Mouse (Mus musculus) liver, postnatal 0 days (tissue): ENCODE measurements around the gene Olfr1204. TPM values are rescaled to one million over a fixed set of nuclear protein-coding genes. Genes with fewer than 3 reads are reported as not detected.

Source experiments
- ATAC-seq: fragments of 200-750 bp; cut with Nextera tagmentation; 2 replicates; pipeline ENCODE4 v1.8.0; 2017; ENCODE audit warnings: mild to moderate bottlenecking, moderate library complexity
- DNase-seq: peaks from one replicate; pipeline ENCODE4 v3.0.0-alpha.2; 2016
- H3K27ac ChIP-seq: fragments of 300-500 bp; sonication (generic); 2 replicates; pipeline ENCODE4 v1.5.1; 2014; ENCODE audit warnings: antibody characterized with exemption, moderate library complexity, mild to moderate bottlenecking, low read depth
- H3K27me3 ChIP-seq: fragments of 300-500 bp; sonication (generic); 2 replicates; pipeline ENCODE4 v1.6.1; 2014; ENCODE audit warnings: low read length, control low read depth, mixed read lengths; ENCODE audit not compliant: insufficient read depth
- H3K36me3 ChIP-seq: fragments of 300-500 bp; sonication (generic); replicated peaks from 2 replicates; pipeline ENCODE4 v1.6.1; 2014; ENCODE audit warnings: mild to moderate bottlenecking, control low read depth, low read length, moderate library complexity, mixed read lengths; ENCODE audit not compliant: insufficient read depth
- H3K4me1 ChIP-seq: fragments of 300-500 bp; sonication (generic); 2 replicates; pipeline ENCODE4 v1.6.1; 2014; ENCODE audit warnings: antibody characterized with exemption, mild to moderate bottlenecking, control low read depth; ENCODE audit not compliant: insufficient read depth
- H3K4me2 ChIP-seq: fragments of 300-500 bp; sonication (generic); 2 replicates; pipeline ENCODE4 v1.6.1; 2014; ENCODE audit warnings: low read depth, mild to moderate bottlenecking, low read length, moderate library complexity, mixed read lengths
- H3K4me3 ChIP-seq: fragments of 300-500 bp; sonication (generic); 2 replicates; pipeline ENCODE4 v1.5.1; 2014; ENCODE audit warnings: low read depth, low read length
- H3K9ac ChIP-seq: fragments of 300-500 bp; sonication (generic); replicated peaks from 2 replicates; pipeline ENCODE4 v1.6.1; 2014; ENCODE audit warnings: mild to moderate bottlenecking, moderate library complexity
- H3K9me3 ChIP-seq: fragments of 300-500 bp; sonication (generic); 2 replicates; pipeline ENCODE4 v1.6.1; 2016; ENCODE audit warnings: mild to moderate bottlenecking, control low read depth, low read length, mixed read lengths
- CTCF ChIP-seq: sonication (generic); IDR thresholded peaks from 2 replicates; pipeline ENCODE4 v1.5.1; 2016; ENCODE audit warnings: antibody characterized with exemption, low read depth
- EP300 ChIP-seq: IDR thresholded peaks from 2 replicates; pipeline ENCODE4 v1.6.1; 2016; ENCODE audit warnings: antibody characterized with exemption, low read depth, mild to moderate bottlenecking
- WGBS: fragments of 180-500 bp; shearing (Covaris S2); extraction: QIAGEN DNeasy Blood & Tissue Kit; methylation state at CpG from one replicate; pipeline ENCODE4 v1.1.7; 2014; ENCODE audit not compliant: insufficient replicate concordance; 5-methylcytosine and 5-hydroxymethylcytosine counted together
- polyA plus RNA-seq: library from polyadenylated mRNA; unstranded; fragments of >200 nt; fragmentation: Nextera tagmentation; extraction: Ambion mirVana; gene quantifications from 2 replicates; pipeline ENCODE4 v1.2.1, GENCODE M21; 2015

Olfr1204 gene
- not detected in 2 replicates for polyA plus RNA-seq

DNA sequence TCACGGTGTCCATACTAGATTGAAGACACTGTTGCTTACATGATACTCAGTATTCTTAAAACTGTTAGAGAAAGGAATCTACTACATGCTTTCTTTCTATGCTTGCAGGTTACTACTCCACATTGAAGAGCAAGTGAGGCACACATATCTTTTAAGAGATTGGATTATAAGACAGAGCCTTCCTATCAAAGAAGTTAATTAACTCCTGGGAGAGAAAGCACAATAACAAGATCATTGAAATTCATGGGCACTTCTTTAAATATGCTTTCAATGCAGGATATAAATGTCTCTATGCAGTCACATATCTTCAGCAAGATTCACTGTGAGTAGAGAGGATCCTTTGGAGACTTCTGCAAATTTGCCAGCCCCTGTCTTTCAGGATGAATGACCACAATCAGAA, at the start of gene Olfr1204:
Olfr1204 (plus strand) TSS at position 301 of the 400 bp plus-strand sequence.
- Histone ChIP-seq H3K4me1 (no peaks in the 10 kb centered on the region), H3K4me2 (no peak within 1 kb of the TSS), H3K9ac (no peak within 1 kb of the TSS), H3K9me3 (no peaks in the 10 kb centered on the region), H3K36me3 (no peaks in the 10 kb centered on the region), H3K4me3 (no peak within 1 kb of the TSS), H3K27ac (no peak within 1 kb of the TSS), H3K27me3 (no peaks in the 10 kb centered on the region)
- WGBS = 80% methylated on average over 1 of the region's 1 CpGs
- no peak for TF ChIP-seq CTCF
- no peak for TF ChIP-seq EP300
- no peak for ATAC-seq
- DNase-seq = no peak

DNA sequence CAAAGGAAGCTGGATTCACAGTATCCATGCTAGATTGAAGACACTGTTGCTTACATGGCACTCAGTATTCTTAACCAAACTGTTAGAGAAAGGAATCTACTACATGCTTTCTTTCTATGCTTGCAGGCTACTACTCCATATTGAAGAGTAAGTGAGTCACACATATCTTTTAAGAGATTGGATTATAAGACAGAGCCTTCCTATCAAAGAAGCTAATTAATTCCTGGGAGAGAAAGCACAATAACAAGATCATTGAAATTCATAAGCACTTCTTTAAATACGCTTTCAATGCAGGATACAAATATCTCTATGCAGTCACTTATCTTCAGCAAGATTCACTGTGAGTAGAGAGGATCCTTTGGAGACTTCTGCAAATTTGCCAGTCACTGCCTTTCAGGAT, 34.9 kb upstream of the Olfr1204 start, which contains the start of gene Olfr1202:
Olfr1202 (plus strand) TSS at position 301 of the 400 bp plus-strand sequence.
- 75% methylated on average over 1 of the region's 1 CpGs for WGBS
- H3K4me1 ChIP-seq = no peaks in the 10 kb centered on the region
- DNase-seq = no peak
- TF ChIP-seq EP300 = no peak
- TF ChIP-seq CTCF = no peak
- no peak within 1 kb of the TSS for H3K9ac ChIP-seq
- no peak within 1 kb of the TSS for H3K4me3 ChIP-seq
- H3K27ac ChIP-seq = no peak within 1 kb of the TSS
- no peak within 1 kb of the TSS for H3K4me2 ChIP-seq
- no peaks in the 10 kb centered on the region for H3K27me3 ChIP-seq
- ATAC-seq = no peak
- no peaks in the 10 kb centered on the region for H3K9me3 ChIP-seq
- H3K36me3 ChIP-seq = no peaks in the 10 kb centered on the region

DNA sequence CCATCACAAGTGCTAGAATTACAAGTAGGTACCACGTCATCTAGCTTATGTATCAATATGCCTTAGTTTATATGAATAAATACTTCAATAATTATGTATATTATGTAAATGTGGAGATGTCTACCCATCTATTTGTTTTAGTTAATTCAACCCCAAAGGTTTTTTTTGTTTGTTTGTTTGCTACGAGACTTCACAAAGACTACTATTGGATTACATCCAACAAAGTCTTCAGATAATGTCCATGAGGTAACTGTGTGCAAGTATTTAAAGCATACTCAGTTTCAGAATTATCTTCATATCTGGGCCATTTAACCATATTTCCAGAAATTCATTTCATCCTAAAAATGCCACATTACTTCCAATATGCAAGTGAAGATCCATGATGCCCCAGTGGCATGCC, 19.7 kb upstream of the Olfr1204 start, which contains the start of gene Olfr1205:
Olfr1205 (plus strand) TSS at position 301 of the 400 bp plus-strand sequence.
- no peaks in the 10 kb centered on the region for H3K36me3 ChIP-seq
- DNase-seq (no peak), ATAC-seq (no peak)
- no peaks in the 10 kb centered on the region for H3K4me1 ChIP-seq
- H3K27me3 ChIP-seq = no peaks in the 10 kb centered on the region
- H3K4me3 ChIP-seq = no peak within 1 kb of the TSS
- no peak within 1 kb of the TSS for H3K4me2 ChIP-seq
- no peak within 1 kb of the TSS for H3K9ac ChIP-seq
- WGBS = 79% methylated on average over 2 of the region's 2 CpGs
- TF ChIP-seq CTCF (no peak), EP300 (no peak)
- no peaks in the 10 kb centered on the region for H3K9me3 ChIP-seq
- H3K27ac ChIP-seq = no peak within 1 kb of the TSS

DNA sequence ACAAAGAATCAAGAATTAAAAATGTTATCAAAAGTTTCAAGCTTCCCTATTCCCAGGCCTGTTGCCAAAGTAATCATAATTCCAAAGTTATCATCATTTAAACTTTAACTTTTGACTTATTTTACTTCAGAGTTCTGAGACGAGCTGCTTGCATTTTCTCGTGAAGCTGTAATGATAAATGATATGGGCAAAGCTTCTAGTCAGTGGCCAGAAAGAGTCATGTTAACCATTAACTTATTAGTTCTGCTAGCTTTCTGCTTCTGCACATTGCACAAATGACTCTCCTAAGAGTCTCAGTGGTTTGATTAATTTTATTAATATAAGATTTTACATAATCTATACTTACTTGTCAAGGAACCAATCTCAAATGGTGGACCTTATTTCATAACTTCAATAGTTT, 10.6 kb upstream of the Olfr1204 start:
- Histone ChIP-seq H3K4me3 (no peak overlapping the region), H3K4me1 (no peaks in the 10 kb centered on the region), H3K9ac (no peak overlapping the region), H3K9me3 (no peaks in the 10 kb centered on the region), H3K36me3 (no peaks in the 10 kb centered on the region), H3K27me3 (no peaks in the 10 kb centered on the region), H3K27ac (no peak overlapping the region), H3K4me2 (no peak overlapping the region)
- 54% methylated on average over 2 of the region's 2 CpGs for WGBS
- no peak for TF ChIP-seq EP300
- no peak for TF ChIP-seq CTCF
- no peak for ATAC-seq
- DNase-seq = no peak

DNA sequence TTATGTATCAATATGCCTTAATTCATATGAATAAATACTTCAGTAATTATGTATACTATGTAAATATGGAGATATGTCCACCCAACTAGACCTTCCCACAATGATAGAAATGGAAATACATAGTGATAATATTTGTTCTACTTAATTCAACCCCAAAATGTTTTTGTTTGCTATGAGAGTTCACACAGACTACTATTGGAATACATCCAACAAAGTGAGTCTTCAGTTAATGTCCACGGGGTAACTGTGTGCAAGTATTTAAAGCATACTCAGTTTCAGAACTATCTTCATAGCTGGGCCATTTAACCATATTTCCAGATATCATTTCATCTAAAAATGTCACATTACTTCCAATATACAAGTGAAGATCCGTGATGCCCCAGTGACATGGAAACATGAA, 13.8 kb downstream of the Olfr1204 start, which contains the start of gene Olfr1206:
Olfr1206 (plus strand) TSS at position 301 of the 400 bp plus-strand sequence.
- no peaks in the 10 kb centered on the region for H3K4me1 ChIP-seq
- WGBS = 72% methylated on average over 2 of the region's 2 CpGs

DNA sequence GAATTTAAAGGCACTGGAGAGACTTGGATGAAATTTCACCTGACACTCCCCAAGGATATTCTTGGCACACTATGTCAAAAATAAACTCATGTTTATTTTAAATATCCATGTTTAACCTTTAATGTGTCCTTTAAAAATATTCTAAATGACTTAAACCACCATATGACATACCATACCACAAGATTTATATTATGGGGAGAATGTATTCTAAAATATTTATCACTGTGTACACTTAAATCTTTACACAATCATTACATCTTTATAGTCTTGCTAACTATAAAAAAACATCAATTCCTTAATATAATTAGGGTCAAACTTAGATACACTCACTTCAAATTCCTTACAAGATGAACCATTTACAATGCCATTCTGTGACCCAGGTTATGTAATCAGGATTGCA, 53.1 kb downstream of the Olfr1204 start, which contains the start of gene Olfr1208:
Olfr1208 (minus strand) TSS at position 101 of the 400 bp plus-strand sequence.
- no peak within 1 kb of the TSS for H3K9ac ChIP-seq
- ATAC-seq (no peak), DNase-seq (no peak)
- no peaks in the 10 kb centered on the region for H3K27me3 ChIP-seq
- H3K4me3 ChIP-seq = no peak within 1 kb of the TSS
- H3K4me1 ChIP-seq = no peaks in the 10 kb centered on the region
- H3K4me2 ChIP-seq = no peak within 1 kb of the TSS
- TF ChIP-seq EP300 (no peak), CTCF (no peak)
- H3K9me3 ChIP-seq = no peaks in the 10 kb centered on the region
- H3K27ac ChIP-seq = no peak within 1 kb of the TSS
- no peaks in the 10 kb centered on the region for H3K36me3 ChIP-seq

More for the DNA sequence above, 13.8 kb downstream of the Olfr1204 start, which contains the start of gene Olfr1206:
- 0 out of 2 replicates have a peak, but pooled peaks cover 2% of the 10 kb centered on the region for H3K9me3 ChIP-seq
- ATAC-seq = no peak
- TF ChIP-seq CTCF (no peak), EP300 (no peak)
- no peaks in the 10 kb centered on the region for H3K27me3 ChIP-seq
- no peak within 1 kb of the TSS for H3K4me2 ChIP-seq
- no peaks in the 10 kb centered on the region for H3K36me3 ChIP-seq
- H3K27ac ChIP-seq = no peak within 1 kb of the TSS
- no peak for DNase-seq
- H3K4me3 ChIP-seq = no peak within 1 kb of the TSS
- no peak within 1 kb of the TSS for H3K9ac ChIP-seq

Other genes starting within 250 kb of the Olfr1204 start
- gene Olfr1191-ps1, start 208.8 kb upstream of the Olfr1204 start, polyA plus RNA-seq = not detected in 2 replicates
- gene Olfr1192-ps1, start 200.8 kb upstream of the Olfr1204 start, polyA plus RNA-seq = not detected in 2 replicates
- not detected in 2 replicates for gene Olfr1193, start 173.7 kb upstream of the Olfr1204 start, polyA plus RNA-seq
- not detected in 2 replicates for gene Olfr1195, start 160.1 kb upstream of the Olfr1204 start, polyA plus RNA-seq
- not detected in 2 replicates for gene Olfr1196, start 144.7 kb upstream of the Olfr1204 start, polyA plus RNA-seq
- not detected in 2 replicates for gene Olfr1197, start 116.9 kb upstream of the Olfr1204 start, polyA plus RNA-seq
- gene Olfr1198, start 97.9 kb upstream of the Olfr1204 start, polyA plus RNA-seq = not detected in 2 replicates
- gene Olfr1199, start 88.8 kb upstream of the Olfr1204 start, polyA plus RNA-seq = not detected in 2 replicates
- gene Olfr1200, start 78.8 kb upstream of the Olfr1204 start, polyA plus RNA-seq = not detected in 2 replicates
- not detected in 2 replicates for gene Olfr1201, start 56.3 kb upstream of the Olfr1204 start, polyA plus RNA-seq
- not detected in 2 replicates for gene Olfr1202, start 34.8 kb upstream of the Olfr1204 start, polyA plus RNA-seq
- not detected in 2 replicates for gene Olfr1205, start 19.6 kb upstream of the Olfr1204 start, polyA plus RNA-seq
- gene Olfr1206, start 13.9 kb downstream of the Olfr1204 start, polyA plus RNA-seq = not detected in 2 replicates
- gene Olfr1208, start 53.0 kb downstream of the Olfr1204 start, polyA plus RNA-seq = not detected in 2 replicates
- not detected in 2 replicates for gene Olfr1209, start 65.9 kb downstream of the Olfr1204 start, polyA plus RNA-seq
- not detected in 2 replicates for gene Olfr1211, start 88.8 kb downstream of the Olfr1204 start, polyA plus RNA-seq
- gene Olfr1212, start 104.7 kb downstream of the Olfr1204 start, polyA plus RNA-seq = not detected in 2 replicates
- gene Gm13762, start 131.0 kb downstream of the Olfr1204 start, polyA plus RNA-seq = not detected in 2 replicates
- gene Olfr1214, start 143.4 kb downstream of the Olfr1204 start, polyA plus RNA-seq = not detected in 2 replicates
- gene Olfr1215, start 157.7 kb downstream of the Olfr1204 start, polyA plus RNA-seq = not detected in 2 replicates
- not detected in 2 replicates for gene Olfr1216, start 169.0 kb downstream of the Olfr1204 start, polyA plus RNA-seq
- gene Olfr1217, start 182.8 kb downstream of the Olfr1204 start, polyA plus RNA-seq = not detected in 2 replicates
- gene Olfr1218, start 211.9 kb downstream of the Olfr1204 start, polyA plus RNA-seq = not detected in 2 replicates
- gene Olfr1219, start 234.2 kb downstream of the Olfr1204 start, polyA plus RNA-seq = not detected in 2 replicates